Mouse (Mus musculus) liver, embryonic 15.5 days (tissue): ENCODE data around the gene Col7a1. TPM values are rescaled to one million over a fixed set of nuclear protein-coding genes. Genes with fewer than 3 reads are reported as not detected.

ENCODE experiments used
- ATAC-seq: fragments of 200-750 bp; cut with Nextera tagmentation; 2 replicates; pipeline ENCODE4 v1.8.0; 2017; ENCODE audit warnings: moderate number of reproducible peaks, mild to moderate bottlenecking, moderate library complexity; ENCODE audit not compliant: insufficient read depth
- H3K27ac ChIP-seq: fragments of 300-500 bp; sonication (generic); replicated peaks from 2 replicates; pipeline ENCODE4 v1.5.1; 2015; ENCODE audit warnings: mild to moderate bottlenecking, inconsistent platforms
- H3K27me3 ChIP-seq: fragments of 300-500 bp; sonication (generic); 2 replicates; pipeline ENCODE4 v1.6.1; 2015; ENCODE audit warnings: mild to moderate bottlenecking, inconsistent platforms
- H3K36me3 ChIP-seq: fragments of 300-500 bp; sonication (generic); replicated peaks from 2 replicates; pipeline ENCODE4 v1.6.1; 2015; ENCODE audit warnings: moderate library complexity, mild to moderate bottlenecking, inconsistent platforms
- H3K4me1 ChIP-seq: fragments of 300-500 bp; sonication (generic); replicated peaks from 2 replicates; pipeline ENCODE4 v1.6.1; 2015; ENCODE audit warnings: inconsistent platforms
- H3K4me2 ChIP-seq: fragments of 300-500 bp; sonication (generic); 2 replicates; pipeline ENCODE4 v1.6.1; 2015; ENCODE audit warnings: moderate library complexity, mild to moderate bottlenecking, inconsistent platforms
- H3K4me3 ChIP-seq: fragments of 300-500 bp; sonication (generic); replicated peaks from 2 replicates; pipeline ENCODE4 v1.5.1; 2015; ENCODE audit warnings: mild to moderate bottlenecking, inconsistent platforms
- H3K9ac ChIP-seq: fragments of 300-500 bp; sonication (generic); 2 replicates; pipeline ENCODE4 v1.6.1; 2015; ENCODE audit warnings: moderate library complexity, mild to moderate bottlenecking, inconsistent platforms
- H3K9me3 ChIP-seq: fragments of 300-500 bp; sonication (generic); replicated peaks from 2 replicates; pipeline ENCODE4 v1.6.1; 2016; ENCODE audit warnings: inconsistent platforms
- WGBS: fragments of 180-500 bp; shearing (Covaris S2); methylation state at CpG from one replicate; pipeline ENCODE4 v1.1.7; 2015; ENCODE audit warnings: mixed read lengths; ENCODE audit not compliant: insufficient replicate concordance; 5-methylcytosine and 5-hydroxymethylcytosine counted together
- polyA plus RNA-seq: library from polyadenylated mRNA; unstranded; fragments of >200 nt; fragmentation: Nextera tagmentation; extraction: Ambion mirVana; gene quantifications from 2 replicates; pipeline ENCODE4 v1.2.1, GENCODE M21; 2015

The Col7a1 gene
- polyA plus RNA-seq, 1 experiment from 2014 or later, result 0.33 TPM

GRCm38 (mm10) chr9:109000726-109001125 lies 47.3 kb downstream of the Col7a1 start:
- H3K27me3 ChIP-seq, result no peaks in the 10 kb centered on the region
- no peak overlapping the region for H3K27ac ChIP-seq
- no peaks in the 10 kb centered on the region for H3K36me3 ChIP-seq
- H3K9ac ChIP-seq, result no peak overlapping the region
- H3K9me3 ChIP-seq, result no peaks in the 10 kb centered on the region
- H3K4me2 ChIP-seq, result no peak overlapping the region
- WGBS, result 6% methylated on average over 3 of the region's 3 CpGs
- H3K4me1 ChIP-seq, result peaks cover 11% of the 10 kb centered on the region
- H3K4me3 ChIP-seq, result no peak overlapping the region
- ATAC-seq, result no peak

- H3K27ac ChIP-seq, result no peak overlapping the region
- no peak overlapping the region for H3K4me3 ChIP-seq
- no peak overlapping the region for H3K4me2 ChIP-seq
- no peaks in the 10 kb centered on the region; the same call in 1 of the 2 replicates for H3K4me1 ChIP-seq
- no peak for ATAC-seq
- no peaks in the 10 kb centered on the region for H3K27me3 ChIP-seq
- no peaks in the 10 kb centered on the region for H3K9me3 ChIP-seq
- no peaks in the 10 kb centered on the region for H3K36me3 ChIP-seq
- no peak overlapping the region for H3K9ac ChIP-seq
- 29% methylated on average over 2 of the region's 2 CpGs for WGBS
These were observed 49.8 kb downstream of the Col7a1 start for GRCm38 (mm10) chr9:109003201-109003600.

- Histone ChIP-seq H3K27ac (no peak overlapping the region), H3K4me3 (no peak overlapping the region), H3K27me3 (no peaks in the 10 kb centered on the region), H3K9me3 (no peaks in the 10 kb centered on the region), H3K36me3 (no peaks in the 10 kb centered on the region), H3K4me1 (peaks cover 9% of the 10 kb centered on the region), H3K4me2 (no peak overlapping the region), H3K9ac (no peak overlapping the region)
- 60% methylated on average over 21 of the region's 21 CpGs for WGBS
- ATAC-seq, result no peak
These were observed 53.8 kb downstream of the Col7a1 start for GRCm38 (mm10) chr9:109007025-109007780.

GRCm38 (mm10) chr9:109008081-109008480 lies 54.7 kb downstream of the Col7a1 start:
- 72% methylated on average over 9 of the region's 9 CpGs for WGBS
- no peak overlapping the region for H3K4me3 ChIP-seq
- ATAC-seq, result no peak

GRCm38 (mm10) chr9:109008994-109009635 lies 55.7 kb downstream of the Col7a1 start:
- ATAC-seq, result no peak

More at GRCm38 (mm10) chr9:109008081-109008480, 54.7 kb downstream of the Col7a1 start:
- H3K9me3 ChIP-seq, result no peaks in the 10 kb centered on the region
- no peak overlapping the region for H3K9ac ChIP-seq
- H3K4me1 ChIP-seq, result peaks cover 9% of the 10 kb centered on the region
- H3K27ac ChIP-seq, result no peak overlapping the region
- no peak overlapping the region for H3K4me2 ChIP-seq
- H3K36me3 ChIP-seq, result no peaks in the 10 kb centered on the region
- H3K27me3 ChIP-seq, result no peaks in the 10 kb centered on the region

GRCm38 (mm10) chr9:109009636-109010315 lies 56.4 kb downstream of the Col7a1 start:
- no peak overlapping the region for H3K9ac ChIP-seq
- H3K27ac ChIP-seq, result peak overlapping the region; percentile 24; the same call in 1 of the 2 replicates

More at GRCm38 (mm10) chr9:109008994-109009635, 55.7 kb downstream of the Col7a1 start:
- H3K27me3 ChIP-seq, result no peaks in the 10 kb centered on the region
- WGBS, result 54% methylated on average over 9 of the region's 10 CpGs
- no peak overlapping the region for H3K4me2 ChIP-seq
- H3K4me3 ChIP-seq, result no peak overlapping the region
- no peak overlapping the region for H3K9ac ChIP-seq
- H3K4me1 ChIP-seq, result peaks cover 9% of the 10 kb centered on the region
- no peaks in the 10 kb centered on the region for H3K9me3 ChIP-seq
- H3K36me3 ChIP-seq, result no peaks in the 10 kb centered on the region
- no peak overlapping the region for H3K27ac ChIP-seq

GRCm38 (mm10) chr9:109010316-109010690 lies 56.9 kb downstream of the Col7a1 start:
- Histone ChIP-seq H3K9ac (no peak overlapping the region), H3K4me1 (peaks cover 15% of the 10 kb centered on the region), H3K27me3 (no peaks in the 10 kb centered on the region), H3K4me2 (no peak overlapping the region), H3K9me3 (no peaks in the 10 kb centered on the region), H3K27ac (no peak overlapping the region), H3K4me3 (no peak overlapping the region), H3K36me3 (no peaks in the 10 kb centered on the region)
- WGBS, result 72% methylated on average over 14 of the region's 14 CpGs
- ATAC-seq, result no peak

More at GRCm38 (mm10) chr9:109009636-109010315, 56.4 kb downstream of the Col7a1 start:
- no peaks in the 10 kb centered on the region for H3K27me3 ChIP-seq
- no peaks in the 10 kb centered on the region for H3K9me3 ChIP-seq
- peak; percentile 71 for ATAC-seq
- WGBS, result 23% methylated on average over 17 of the region's 17 CpGs
- 0 out of 2 replicates have a peak overlapping the region, but pooled peaks have one; percentile 3 for H3K4me2 ChIP-seq
- H3K4me1 ChIP-seq, result peaks cover 11% of the 10 kb centered on the region
- H3K4me3 ChIP-seq, result no peak overlapping the region
- no peaks in the 10 kb centered on the region for H3K36me3 ChIP-seq

- 22% methylated on average over 8 of the region's 8 CpGs for WGBS
- H3K9me3 ChIP-seq, result no peaks in the 10 kb centered on the region
- no peak overlapping the region; the same call in 1 of the 2 replicates for H3K27ac ChIP-seq
- no peaks in the 10 kb centered on the region for H3K27me3 ChIP-seq
- H3K4me3 ChIP-seq, result no peak overlapping the region
- peak overlapping the region; percentile 38 for H3K4me2 ChIP-seq
- H3K4me1 ChIP-seq, result peaks cover 33% of the 10 kb centered on the region
- H3K9ac ChIP-seq, result no peak overlapping the region
- ATAC-seq, result peak; percentile 33; the same call in 1 of the 2 replicates
- no peaks in the 10 kb centered on the region for H3K36me3 ChIP-seq
These were observed 62.0 kb downstream of the Col7a1 start for GRCm38 (mm10) chr9:109015397-109015796.

GRCm38 (mm10) chr9:109016973-109017604 lies 63.7 kb downstream of the Col7a1 start:
- Histone ChIP-seq H3K27ac (peak overlapping the region; percentile 63), H3K27me3 (no peaks in the 10 kb centered on the region), H3K36me3 (no peaks in the 10 kb centered on the region), H3K4me1 (peaks cover 33% of the 10 kb centered on the region), H3K4me3 (peak overlapping the region; percentile 16), H3K9me3 (no peaks in the 10 kb centered on the region), H3K4me2 (peak overlapping the region; percentile 51), H3K9ac (no peak overlapping the region)
- WGBS, result 6% methylated on average over 11 of the region's 11 CpGs
- peak; percentile 90 for ATAC-seq

- peaks cover 17% of the 10 kb centered on the region for H3K4me1 ChIP-seq
- no peaks in the 10 kb centered on the region for H3K36me3 ChIP-seq
- H3K4me2 ChIP-seq, result no peak overlapping the region
- no peak overlapping the region for H3K27ac ChIP-seq
- H3K27me3 ChIP-seq, result no peaks in the 10 kb centered on the region
- ATAC-seq, result no peak
- no peaks in the 10 kb centered on the region for H3K9me3 ChIP-seq
- no peak overlapping the region for H3K9ac ChIP-seq
- H3K4me3 ChIP-seq, result no peak overlapping the region
- 36% methylated on average over 4 of the region's 4 CpGs for WGBS
These were observed 68.0 kb downstream of the Col7a1 start for GRCm38 (mm10) chr9:109021428-109021827.
